Mouse (Mus musculus) lung, adult 2 months (tissue): ENCODE results near the gene Gm10226. TPM values are rescaled to one million over a fixed set of nuclear protein-coding genes. Genes with fewer than 3 reads are reported as not detected.
"Not testable (repeated sequence)": the region's sequence is repeated elsewhere in the genome, so short reads cannot be mapped to it uniquely, and the experiment has no call there.

Source experiments
- DNase-seq: peaks from one replicate; pipeline ENCODE4 v3.0.0; 2022
- H3K4me1 ChIP-seq: fragments of 200-500 bp; 2 replicates; pipeline ENCODE4 v1.6.1; 2011; ENCODE audit warnings: low read length; ENCODE audit not compliant: control insufficient read depth, insufficient read depth
- H3K4me3 ChIP-seq: fragments of 200-500 bp; replicated peaks from 2 replicates; pipeline ENCODE3; 2011; ENCODE audit warnings: low read depth, mild to moderate bottlenecking, control low read depth, low read length; ENCODE audit errors: extremely low read depth
- CTCF ChIP-seq: fragments of 200-500 bp; IDR thresholded peaks from 2 replicates; pipeline ENCODE4 v1.5.1; 2011; ENCODE audit warnings: mild to moderate bottlenecking, low read length, control low read depth; ENCODE audit not compliant: insufficient read depth
- POLR2A ChIP-seq: fragments of 200-500 bp; IDR thresholded peaks from 2 replicates; pipeline ENCODE4 v1.6.1; 2011; ENCODE audit warnings: low read depth, mild to moderate bottlenecking, control low read depth, low read length, borderline replicate concordance; ENCODE audit errors: extremely low read depth
- WGBS: fragments of 180-500 bp; shearing (Covaris S2); methylation state at CpG from one replicate; pipeline ENCODE4 v1.1.7; 2018; 5-methylcytosine and 5-hydroxymethylcytosine counted together
- polyA plus RNA-seq: library from polyadenylated mRNA; depleted of rRNA; stranded (reverse); fragments of >200 nt; gene quantifications from 2 replicates; pipeline ENCODE4 v1.2.3, GENCODE M21; 2012; rRNA removed

The Gm10226 gene
- polyA plus RNA-seq, 1 experiment, result not detected

GRCm38 (mm10) chr17:21703414-21703813 is 11.8 kb downstream of the Gm10226 start:
- Histone ChIP-seq H3K4me1 (no peaks in the 10 kb centered on the region; the same call in 1 of the 2 replicates), H3K4me3 (no peak overlapping the region)
- TF ChIP-seq CTCF (no peak), POLR2A (no peak)
- no peak for DNase-seq
- 65% methylated on average over 1 of the region's 1 CpGs for WGBS

- H3K4me1 ChIP-seq, result peaks cover 3% of the 10 kb centered on the region
- peak; percentile 83 for DNase-seq
- TF ChIP-seq CTCF, result no peak
- peak; percentile 89 for TF ChIP-seq POLR2A
- H3K4me3 ChIP-seq, result peak within 1 kb of the TSS; percentile 83
- 3% methylated on average over 26 of the region's 26 CpGs for WGBS
Observed at GRCm38 (mm10) chr17:21707343-21707996, 15.8 kb downstream of the Gm10226 start, which contains the start of gene Zfp760. Gene Zfp760 (plus strand): TSS chr17:21707741.

- Histone ChIP-seq H3K4me3 (peak overlapping the region; percentile 9), H3K4me1 (peaks cover 3% of the 10 kb centered on the region)
- TF ChIP-seq POLR2A, result no peak
- no peak for TF ChIP-seq CTCF
- DNase-seq, result no peak
- 18% methylated on average over 2 of the region's 2 CpGs for WGBS
Observed at GRCm38 (mm10) chr17:21708401-21708800, 16.7 kb downstream of the Gm10226 start.

GRCm38 (mm10) chr17:21730495-21730894 is 38.8 kb downstream of the Gm10226 start, which contains the start of gene Zfp229:
Gene Zfp229 (plus strand): TSS chr17:21730795.
- DNase-seq, H3K4me3 ChIP-seq, H3K4me1 ChIP-seq: not testable (repeated sequence)
- 92% methylated on average over 12 of the region's 22 CpGs for WGBS

- DNase-seq, result no peak
- WGBS, result 45% methylated on average over 4 of the region's 4 CpGs
- TF ChIP-seq CTCF (no peak), POLR2A (no peak)
- Histone ChIP-seq H3K4me3 (peak overlapping the region; percentile 19), H3K4me1 (peaks cover 7% of the 10 kb centered on the region)
Observed at GRCm38 (mm10) chr17:21733049-21733448, 41.4 kb downstream of the Gm10226 start.

GRCm38 (mm10) chr17:21733529-21734031 is 41.9 kb downstream of the Gm10226 start:
- H3K4me3 ChIP-seq, result peak overlapping the region; percentile 85
- peak; percentile 82 for DNase-seq
- peaks cover 7% of the 10 kb centered on the region for H3K4me1 ChIP-seq
- WGBS, result 1% methylated on average over 27 of the region's 27 CpGs
- TF ChIP-seq POLR2A (peak; percentile 56; the same call in 1 of the 2 replicates), CTCF (no peak)

Other genes with a start within 250 kb of the Gm10226 start
- gene Zfp51, start 241.5 kb upstream of the Gm10226 start, polyA plus RNA-seq, result 0.69 and 1.3 TPM in 2 replicates
- 1.5 and 1.8 TPM in 2 replicates for gene Zfp53, start 202.9 kb upstream of the Gm10226 start, polyA plus RNA-seq
- gene Zfp52, start 156.3 kb upstream of the Gm10226 start, polyA plus RNA-seq, result 0.34 and 0.73 TPM in 2 replicates
- gene Zfp948, start 124.9 kb upstream of the Gm10226 start, polyA plus RNA-seq, result 1.3 and 1.9 TPM in 2 replicates
- gene Zfp983, start 41.2 kb upstream of the Gm10226 start, polyA plus RNA-seq, result 0.40 and 0.64 TPM in 2 replicates
- 0.69 and 1.4 TPM in 2 replicates for gene Zfp760, start 15.9 kb downstream of the Gm10226 start, polyA plus RNA-seq
- 1.4 and 2.5 TPM in 2 replicates for gene Zfp229, start 38.9 kb downstream of the Gm10226 start, polyA plus RNA-seq
- 0.09 and 0.22 TPM in 2 replicates for gene Zfp820, start 153.9 kb downstream of the Gm10226 start, polyA plus RNA-seq
- gene Zfp995, start 218.1 kb downstream of the Gm10226 start, polyA plus RNA-seq, result 1.5 and 1.8 TPM in 2 replicates